Mouse (Mus musculus) brain, embryonic 18.5 days (tissue): Measurements from ENCODE around the gene Tmem132c.

ENCODE experiments used
- DNase-seq: peaks from one replicate; pipeline ENCODE4 v3.0.0-alpha.2; 2012; ENCODE audit warnings: low read depth, low spot score

Tmem132c gene

GRCm38 (mm10) chr5:127487190-127487589 lies 245.6 kb downstream of the Tmem132c start:
- DNase-seq = no peak

- no peak for DNase-seq
Measured at GRCm38 (mm10) chr5:127488666-127489065, 247.1 kb downstream of the Tmem132c start.

GRCm38 (mm10) chr5:127491724-127492123 lies 250.1 kb downstream of the Tmem132c start:
- no peak for DNase-seq

GRCm38 (mm10) chr5:127496895-127497294 lies 255.3 kb downstream of the Tmem132c start:
- DNase-seq = no peak

GRCm38 (mm10) chr5:127499151-127499827 lies 257.7 kb downstream of the Tmem132c start:
- no peak for DNase-seq

- no peak for DNase-seq
Measured at GRCm38 (mm10) chr5:127502838-127503237, 261.2 kb downstream of the Tmem132c start.

- DNase-seq = no peak
Measured at GRCm38 (mm10) chr5:127505697-127506096, 264.1 kb downstream of the Tmem132c start.

GRCm38 (mm10) chr5:127511653-127512052 lies 270.0 kb downstream of the Tmem132c start:
- no peak for DNase-seq

- no peak for DNase-seq
Measured at GRCm38 (mm10) chr5:127515960-127516359, 274.4 kb downstream of the Tmem132c start.

- no peak for DNase-seq
Measured at GRCm38 (mm10) chr5:127522744-127523476, 281.3 kb downstream of the Tmem132c start.

- DNase-seq = no peak
Measured at GRCm38 (mm10) chr5:127527344-127527974, 285.9 kb downstream of the Tmem132c start.

GRCm38 (mm10) chr5:127537508-127537907 lies 295.9 kb downstream of the Tmem132c start:
- DNase-seq = no peak

GRCm38 (mm10) chr5:127546585-127546991 lies 305.0 kb downstream of the Tmem132c start:
- DNase-seq = no peak

- DNase-seq = no peak
Measured at GRCm38 (mm10) chr5:127548136-127548535, 306.5 kb downstream of the Tmem132c start.

GRCm38 (mm10) chr5:127561086-127561485 lies 319.5 kb downstream of the Tmem132c start:
- no peak for DNase-seq

GRCm38 (mm10) chr5:127567165-127567741 lies 325.6 kb downstream of the Tmem132c start:
- DNase-seq = no peak

GRCm38 (mm10) chr5:127577419-127577818 lies 335.8 kb downstream of the Tmem132c start:
- no peak for DNase-seq

GRCm38 (mm10) chr5:127583658-127584057 lies 342.1 kb downstream of the Tmem132c start:
- DNase-seq = no peak

- DNase-seq = no peak
Measured at GRCm38 (mm10) chr5:127587854-127588253, 346.2 kb downstream of the Tmem132c start.

GRCm38 (mm10) chr5:127592406-127592805 lies 350.8 kb downstream of the Tmem132c start:
- DNase-seq = no peak

- DNase-seq = no peak
Measured at GRCm38 (mm10) chr5:127592854-127593253, 351.2 kb downstream of the Tmem132c start.

GRCm38 (mm10) chr5:127595676-127596075 lies 354.1 kb downstream of the Tmem132c start:
- no peak for DNase-seq
